Mouse (Mus musculus) intestine, embryonic 15.5 days (tissue): ENCODE measurements at regions not wholly inside any gene's neighbourhood (a gene's known extent, or its start where the extent isn't known, plus 50 kb on each side); places are given as distances from the start of the nearest gene placed in this dataset.
A peak's percentile ranks its signal among the peaks of the same experiment; 100 is the strongest.
"Not testable (repeated sequence)": the region's sequence is repeated elsewhere in the genome, so short reads cannot be mapped to it uniquely, and the experiment has no call there.

Experiments
- ATAC-seq: fragments of 200-750 bp; cut with Nextera tagmentation; 2 replicates; pipeline ENCODE4 v1.8.0; 2017; ENCODE audit warnings: moderate TSS enrichment, moderate library complexity
- H3K27ac ChIP-seq: fragments of 300-500 bp; sonication (generic); 2 replicates; pipeline ENCODE4 v1.5.1; 2015; ENCODE audit warnings: mild to moderate bottlenecking, inconsistent platforms
- H3K27me3 ChIP-seq: fragments of 300-500 bp; sonication (generic); replicated peaks from 2 replicates; pipeline ENCODE4 v1.6.1; 2015; ENCODE audit warnings: inconsistent platforms
- H3K36me3 ChIP-seq: fragments of 300-500 bp; sonication (generic); 2 replicates; pipeline ENCODE4 v1.6.1; 2015; ENCODE audit warnings: inconsistent platforms
- H3K4me1 ChIP-seq: fragments of 300-500 bp; sonication (generic); replicated peaks from 2 replicates; pipeline ENCODE4 v1.6.1; 2015; ENCODE audit warnings: inconsistent platforms
- H3K4me2 ChIP-seq: fragments of 300-500 bp; sonication (generic); replicated peaks from 2 replicates; pipeline ENCODE4 v1.6.1; 2015; ENCODE audit warnings: mild to moderate bottlenecking, inconsistent platforms
- H3K4me3 ChIP-seq: fragments of 300-500 bp; sonication (generic); replicated peaks from 2 replicates; pipeline ENCODE4 v1.5.1; 2015; ENCODE audit warnings: inconsistent platforms
- H3K9ac ChIP-seq: fragments of 300-500 bp; sonication (generic); 2 replicates; pipeline ENCODE4 v1.6.1; 2015; ENCODE audit warnings: inconsistent platforms
- H3K9me3 ChIP-seq: fragments of 300-500 bp; sonication (generic); 2 replicates; pipeline ENCODE4 v1.6.1; 2016; ENCODE audit warnings: inconsistent platforms
- WGBS: fragments of 180-500 bp; shearing (Covaris S2); methylation state at CpG from one replicate; pipeline ENCODE4 v1.1.7; 2015; 5-methylcytosine and 5-hydroxymethylcytosine counted together

- Histone ChIP-seq H3K27me3 (no peaks in the 10 kb centered on the region), H3K4me1 (no peaks in the 10 kb centered on the region), H3K4me2 (no peak overlapping the region), H3K4me3 (no peak overlapping the region), H3K9me3 (no peaks in the 10 kb centered on the region), H3K36me3 (no peaks in the 10 kb centered on the region), H3K9ac (no peak overlapping the region), H3K27ac (no peak overlapping the region)
- ATAC-seq, result no peak
- WGBS, result 62% methylated on average over 4 of the region's 4 CpGs
These were observed 328.3 kb upstream of the Gje1 start for GRCm38 (mm10) chr10:15046285-15046684.

GRCm38 (mm10) chr10:15037571-15037970 lies 319.6 kb upstream of the Gje1 start:
- ATAC-seq, result no peak
- H3K27ac ChIP-seq, result no peak overlapping the region

GRCm38 (mm10) chr10:15031517-15031916 lies 313.5 kb upstream of the Gje1 start:
- no peaks in the 10 kb centered on the region for H3K9me3 ChIP-seq
- H3K4me1 ChIP-seq, result no peaks in the 10 kb centered on the region
- no peak overlapping the region for H3K4me3 ChIP-seq
- 48% methylated on average over 1 of the region's 1 CpGs for WGBS
- no peak for ATAC-seq
- H3K36me3 ChIP-seq, result no peaks in the 10 kb centered on the region
- H3K9ac ChIP-seq, result no peak overlapping the region
- no peaks in the 10 kb centered on the region for H3K27me3 ChIP-seq
- H3K4me2 ChIP-seq, result no peak overlapping the region
- no peak overlapping the region for H3K27ac ChIP-seq

More at GRCm38 (mm10) chr10:15037571-15037970, 319.6 kb upstream of the Gje1 start:
- Histone ChIP-seq H3K4me3 (no peak overlapping the region), H3K9ac (no peak overlapping the region), H3K4me2 (no peak overlapping the region), H3K4me1 (no peaks in the 10 kb centered on the region), H3K9me3 (no peaks in the 10 kb centered on the region), H3K36me3 (no peaks in the 10 kb centered on the region), H3K27me3 (no peaks in the 10 kb centered on the region)
- 68% methylated on average over 3 of the region's 3 CpGs for WGBS

GRCm38 (mm10) chr10:15029151-15029550 lies 311.1 kb upstream of the Gje1 start:
- H3K9ac ChIP-seq, result no peak overlapping the region
- no peaks in the 10 kb centered on the region for H3K4me1 ChIP-seq
- no peaks in the 10 kb centered on the region for H3K36me3 ChIP-seq
- H3K27ac ChIP-seq, result no peak overlapping the region
- no peak overlapping the region for H3K4me2 ChIP-seq
- H3K9me3 ChIP-seq, result no peaks in the 10 kb centered on the region
- H3K4me3 ChIP-seq, result no peak overlapping the region
- no peak for ATAC-seq
- no peaks in the 10 kb centered on the region for H3K27me3 ChIP-seq

GRCm38 (mm10) chr10:15013919-15014318 lies 295.9 kb upstream of the Gje1 start:
- no peaks in the 10 kb centered on the region for H3K4me1 ChIP-seq
- H3K9ac ChIP-seq, result no peak overlapping the region
- H3K4me2 ChIP-seq, result no peak overlapping the region
- no peaks in the 10 kb centered on the region for H3K36me3 ChIP-seq
- H3K9me3 ChIP-seq, result no peaks in the 10 kb centered on the region
- no peak overlapping the region for H3K27ac ChIP-seq
- no peak overlapping the region for H3K4me3 ChIP-seq
- no peaks in the 10 kb centered on the region for H3K27me3 ChIP-seq
- WGBS, result 78% methylated on average over 4 of the region's 4 CpGs
- ATAC-seq, result no peak

- no peaks in the 10 kb centered on the region for H3K9me3 ChIP-seq
- 77% methylated on average over 2 of the region's 2 CpGs for WGBS
- no peak overlapping the region for H3K27ac ChIP-seq
- H3K4me1 ChIP-seq, result no peaks in the 10 kb centered on the region
- H3K27me3 ChIP-seq, result no peaks in the 10 kb centered on the region
- no peak overlapping the region for H3K4me2 ChIP-seq
- H3K9ac ChIP-seq, result no peak overlapping the region
- peak; percentile 69 for ATAC-seq
- H3K36me3 ChIP-seq, result no peaks in the 10 kb centered on the region
- no peak overlapping the region for H3K4me3 ChIP-seq
These were observed 278.4 kb upstream of the Gje1 start for GRCm38 (mm10) chr10:14996374-14996773.

GRCm38 (mm10) chr10:14989601-14990140 lies 271.7 kb upstream of the Gje1 start:
- Histone ChIP-seq H3K27ac (no peak overlapping the region), H3K27me3 (no peaks in the 10 kb centered on the region), H3K36me3 (no peaks in the 10 kb centered on the region), H3K4me1 (no peaks in the 10 kb centered on the region), H3K4me2 (no peak overlapping the region), H3K9ac (no peak overlapping the region), H3K4me3 (no peak overlapping the region), H3K9me3 (no peaks in the 10 kb centered on the region)
- ATAC-seq, result no peak

GRCm38 (mm10) chr10:14986566-14986965 lies 268.6 kb upstream of the Gje1 start:
- not testable (repeated sequence) for H3K27ac ChIP-seq, H3K4me1 ChIP-seq, H3K9me3 ChIP-seq, H3K27me3 ChIP-seq, H3K4me3 ChIP-seq, ATAC-seq, H3K36me3 ChIP-seq, H3K4me2 ChIP-seq, H3K9ac ChIP-seq
- 70% methylated on average over 2 of the region's 2 CpGs for WGBS

GRCm38 (mm10) chr10:14978093-14978755 lies 260.2 kb upstream of the Gje1 start:
- peak; percentile 8; the same call in 1 of the 2 replicates for ATAC-seq
- H3K4me2 ChIP-seq, result no peak overlapping the region
- no peaks in the 10 kb centered on the region for H3K9me3 ChIP-seq
- no peaks in the 10 kb centered on the region for H3K4me1 ChIP-seq
- H3K27ac ChIP-seq, result no peak overlapping the region
- H3K4me3 ChIP-seq, result no peak overlapping the region
- WGBS, result 57% methylated on average over 4 of the region's 4 CpGs
- no peak overlapping the region for H3K9ac ChIP-seq
- no peaks in the 10 kb centered on the region for H3K27me3 ChIP-seq
- H3K36me3 ChIP-seq, result no peaks in the 10 kb centered on the region

GRCm38 (mm10) chr10:14977268-14978000 lies 259.4 kb upstream of the Gje1 start:
- H3K4me2 ChIP-seq, result no peak overlapping the region
- no peak overlapping the region for H3K27ac ChIP-seq
- 53% methylated on average over 2 of the region's 2 CpGs for WGBS
- H3K4me1 ChIP-seq, result no peaks in the 10 kb centered on the region
- H3K4me3 ChIP-seq, result no peak overlapping the region
- no peak overlapping the region for H3K9ac ChIP-seq
- no peaks in the 10 kb centered on the region for H3K27me3 ChIP-seq
- ATAC-seq, result no peak
- H3K9me3 ChIP-seq, result no peaks in the 10 kb centered on the region
- H3K36me3 ChIP-seq, result no peaks in the 10 kb centered on the region

GRCm38 (mm10) chr10:14969726-14970125 lies 251.7 kb upstream of the Gje1 start:
- H3K36me3 ChIP-seq, result no peaks in the 10 kb centered on the region
- H3K27me3 ChIP-seq, result no peaks in the 10 kb centered on the region
- H3K27ac ChIP-seq, result no peak overlapping the region
- H3K9ac ChIP-seq, result no peak overlapping the region
- no peak overlapping the region for H3K4me3 ChIP-seq
- H3K4me2 ChIP-seq, result no peak overlapping the region
- H3K9me3 ChIP-seq, result no peaks in the 10 kb centered on the region
- ATAC-seq, result no peak
- no peaks in the 10 kb centered on the region for H3K4me1 ChIP-seq

GRCm38 (mm10) chr10:14967645-14968044 lies 249.6 kb upstream of the Gje1 start:
- Histone ChIP-seq H3K27me3 (no peaks in the 10 kb centered on the region), H3K9me3 (no peaks in the 10 kb centered on the region), H3K4me3 (no peak overlapping the region), H3K27ac (no peak overlapping the region), H3K4me2 (no peak overlapping the region), H3K4me1 (no peaks in the 10 kb centered on the region), H3K36me3 (no peaks in the 10 kb centered on the region), H3K9ac (no peak overlapping the region)
- no peak for ATAC-seq
- WGBS, result 62% methylated on average over 1 of the region's 1 CpGs

- H3K9me3 ChIP-seq, H3K27me3 ChIP-seq, H3K4me1 ChIP-seq, H3K9ac ChIP-seq, H3K27ac ChIP-seq, H3K4me3 ChIP-seq, ATAC-seq, H3K4me2 ChIP-seq, H3K36me3 ChIP-seq: not testable (repeated sequence)
- WGBS, result 73% methylated on average over 3 of the region's 3 CpGs
These were observed 248.8 kb upstream of the Gje1 start for GRCm38 (mm10) chr10:14966771-14967170.
